Mouse (Mus musculus): ENCODE data around the gene Patj.
A peak's percentile ranks its signal among the peaks of the same experiment; 100 is the strongest.

Patj gene

GRCm38 (mm10) chr4:98449564-98450263 is 54.1 kb downstream of the Patj start:
- DNase-seq (ENCODE audit: low read depth): no peak

- no peak for DNase-seq (ENCODE audit: low read depth)
Measured at GRCm38 (mm10) chr4:98450308-98450707, 54.7 kb downstream of the Patj start.

- DNase-seq (ENCODE audit: low read depth): no peak
Measured at GRCm38 (mm10) chr4:98450829-98451228, 55.2 kb downstream of the Patj start.

GRCm38 (mm10) chr4:98451259-98451658 is 55.7 kb downstream of the Patj start:
- no peak for DNase-seq (ENCODE audit: low read depth)

- no peak for DNase-seq (ENCODE audit: low read depth)
Measured at GRCm38 (mm10) chr4:98452725-98453124, 57.1 kb downstream of the Patj start.

GRCm38 (mm10) chr4:98453231-98453630 is 57.6 kb downstream of the Patj start:
- DNase-seq (ENCODE audit: low read depth): no peak

- DNase-seq (ENCODE audit: low read depth): no peak
Measured at GRCm38 (mm10) chr4:98455352-98455751, 59.8 kb downstream of the Patj start.

GRCm38 (mm10) chr4:98455910-98456309 is 60.3 kb downstream of the Patj start:
- DNase-seq (ENCODE audit: low read depth): no peak

GRCm38 (mm10) chr4:98461804-98462341 is 66.3 kb downstream of the Patj start:
- DNase-seq (ENCODE audit: low read depth): no peak

GRCm38 (mm10) chr4:98465476-98465875 is 69.9 kb downstream of the Patj start:
- DNase-seq (ENCODE audit: low read depth): no peak

GRCm38 (mm10) chr4:98465886-98466285 is 70.3 kb downstream of the Patj start:
- no peak for DNase-seq (ENCODE audit: low read depth)

GRCm38 (mm10) chr4:98471376-98471775 is 75.8 kb downstream of the Patj start:
- DNase-seq (ENCODE audit: low read depth): no peak

- DNase-seq (ENCODE audit: low read depth): no peak
Measured at GRCm38 (mm10) chr4:98473491-98473890, 77.9 kb downstream of the Patj start.

- DNase-seq (ENCODE audit: low read depth): no peak
Measured at GRCm38 (mm10) chr4:98478005-98478404, 82.4 kb downstream of the Patj start.

GRCm38 (mm10) chr4:98486475-98486874 is 90.9 kb downstream of the Patj start:
- DNase-seq (ENCODE audit: low read depth): no peak

- DNase-seq (ENCODE audit: low read depth): no peak
Measured at GRCm38 (mm10) chr4:98486901-98487300, 91.3 kb downstream of the Patj start.

- no peak for DNase-seq (ENCODE audit: low read depth)
Measured at GRCm38 (mm10) chr4:98489386-98489785, 93.8 kb downstream of the Patj start.

- DNase-seq (ENCODE audit: low read depth): no peak
Measured at GRCm38 (mm10) chr4:98498341-98498740, 102.8 kb downstream of the Patj start.

GRCm38 (mm10) chr4:98500182-98500581 is 104.6 kb downstream of the Patj start:
- peak; percentile 45 for DNase-seq (ENCODE audit: low read depth)

GRCm38 (mm10) chr4:98500875-98501274 is 105.3 kb downstream of the Patj start:
- DNase-seq (ENCODE audit: low read depth): no peak

- DNase-seq (ENCODE audit: low read depth): no peak
Measured at GRCm38 (mm10) chr4:98504743-98505142, 109.2 kb downstream of the Patj start.

GRCm38 (mm10) chr4:98508471-98509271 is 113.1 kb downstream of the Patj start:
- no peak for DNase-seq (ENCODE audit: low read depth)

GRCm38 (mm10) chr4:98509939-98510338 is 114.4 kb downstream of the Patj start:
- DNase-seq (ENCODE audit: low read depth): no peak

Data from naive thymus-derived CD4-positive, alpha-beta T cell, adult 2 months (primary cell).